Mouse (Mus musculus) MEL (cell line): ENCODE measurements around the gene Odf3b.

Source experiments
- CHD1 ChIP-seq: IDR thresholded peaks from 2 replicates; pipeline ENCODE4 v1.6.1; 2012; ENCODE audit warnings: low read depth, mild to moderate bottlenecking, inconsistent platforms, low read length, improper control_type of control experiment
- CHD2 ChIP-seq: IDR thresholded peaks from 2 replicates; pipeline ENCODE4 v1.6.1; 2011; ENCODE audit warnings: low read length, improper control_type of control experiment
- CTCF ChIP-seq, 3 experiments: IDR thresholded peaks in 2 of 3; conservative IDR thresholded peaks in 1 of 3; 2 replicates each; pipeline ENCODE4 v1.5.1; 2011 to 2012; ENCODE audit warnings: low read length in 3 of 3, low read depth in 2 of 3, mild to moderate bottlenecking in 2 of 3, improper control_type of control experiment in 1 of 3, inconsistent platforms in 1 of 3, mixed read lengths in 1 of 3, moderate library complexity in 1 of 3; ENCODE audit not compliant: control insufficient read depth in 1 of 3, insufficient read depth in 1 of 3, poor library complexity in 1 of 3, severe bottlenecking in 1 of 3
- EP300 ChIP-seq, 2 experiments: IDR thresholded peaks; 2 replicates each; pipeline ENCODE4 v1.6.1; 2011; ENCODE audit warnings: improper control_type of control experiment in 2 of 2, low read length in 2 of 2, low read depth in 1 of 2, mild to moderate bottlenecking in 1 of 2
- GABPA ChIP-seq: IDR thresholded peaks from 2 replicates; pipeline ENCODE4 v1.6.1; 2012; ENCODE audit warnings: low read depth, mild to moderate bottlenecking, inconsistent platforms, low read length, improper control_type of control experiment, moderate library complexity
- GATA1 ChIP-seq: IDR thresholded peaks from 2 replicates; pipeline ENCODE4 v1.6.1; 2011; ENCODE audit warnings: low read depth, low read length, improper control_type of control experiment
- HCFC1 ChIP-seq: IDR thresholded peaks from 2 replicates; pipeline ENCODE4 v1.6.1; 2012; ENCODE audit warnings: low read depth, mild to moderate bottlenecking, inconsistent platforms, low read length, improper control_type of control experiment, moderate library complexity
- MEF2A ChIP-seq: IDR thresholded peaks from 2 replicates; pipeline ENCODE4 v1.6.1; 2014; ENCODE audit warnings: low read depth, mild to moderate bottlenecking, inconsistent platforms, low read length, improper control_type of control experiment; ENCODE audit not compliant: poor library complexity, insufficient replicate concordance, severe bottlenecking; ENCODE audit errors: extremely low read depth
- POLR2A ChIP-seq, 2 experiments: IDR thresholded peaks; 2 replicates each; pipeline ENCODE4 v1.6.1; 2011 to 2012; ENCODE audit warnings: low read length in 2 of 2, mild to moderate bottlenecking in 2 of 2, control low read depth in 1 of 2, improper control_type of control experiment in 1 of 2, low read depth in 1 of 2, moderate library complexity in 1 of 2; ENCODE audit not compliant: control insufficient read depth in 1 of 2, insufficient read depth in 1 of 2, poor library complexity in 1 of 2
- RCOR1 ChIP-seq: IDR thresholded peaks from 2 replicates; pipeline ENCODE4 v1.6.1; 2012; ENCODE audit warnings: low read depth, mild to moderate bottlenecking, inconsistent platforms, low read length, improper control_type of control experiment
- ZC3H11A ChIP-seq: IDR thresholded peaks from 2 replicates; pipeline ENCODE4 v1.6.1; 2012; ENCODE audit warnings: low read depth, mild to moderate bottlenecking, inconsistent platforms, low read length, improper control_type of control experiment
- ZMIZ1 ChIP-seq: IDR thresholded peaks from 2 replicates; pipeline ENCODE4 v1.6.1; 2012; ENCODE audit warnings: low read depth, mild to moderate bottlenecking, inconsistent platforms, low read length, improper control_type of control experiment, moderate library complexity

GRCm38 (mm10) chr15:89390081-89390480 lies 11.0 kb upstream of the Odf3b start:
- no peak for TF ChIP-seq POLR2A (IDR thresholded peaks at IDR 0.05; ENCODE audit: control insufficient read depth in 1 of 2, insufficient read depth in 1 of 2, low read depth in 1 of 2, low read length in 2 of 2, poor library complexity in 1 of 2)
- TF ChIP-seq CTCF (IDR thresholded peaks at IDR 0.05 in 2 of 3, conservative IDR thresholded peaks at IDR 0.05 in 1 of 3; ENCODE audit: control insufficient read depth in 1 of 3, insufficient read depth in 1 of 3, low read depth in 2 of 3, low read length in 3 of 3, poor library complexity in 1 of 3, severe bottlenecking in 1 of 3): no peak
- no peak for TF ChIP-seq CHD1
- no peak for TF ChIP-seq MEF2A
- TF ChIP-seq GABPA: no peak
- TF ChIP-seq HCFC1: no peak
- TF ChIP-seq ZMIZ1: no peak
- no peak for TF ChIP-seq ZC3H11A
- TF ChIP-seq EP300 (IDR thresholded peaks at IDR 0.05; ENCODE audit: low read depth in 1 of 2, low read length in 2 of 2): no peak
- no peak for TF ChIP-seq GATA1
- TF ChIP-seq RCOR1: no peak
- TF ChIP-seq CHD2: no peak
